Mouse (Mus musculus): ENCODE data around the gene Abr. TPM values are rescaled to one million over a fixed set of nuclear protein-coding genes. Genes with fewer than 3 reads are reported as not detected.

Gene Abr
- polyA plus RNA-seq, 1 experiment = 158 TPM

DNA sequence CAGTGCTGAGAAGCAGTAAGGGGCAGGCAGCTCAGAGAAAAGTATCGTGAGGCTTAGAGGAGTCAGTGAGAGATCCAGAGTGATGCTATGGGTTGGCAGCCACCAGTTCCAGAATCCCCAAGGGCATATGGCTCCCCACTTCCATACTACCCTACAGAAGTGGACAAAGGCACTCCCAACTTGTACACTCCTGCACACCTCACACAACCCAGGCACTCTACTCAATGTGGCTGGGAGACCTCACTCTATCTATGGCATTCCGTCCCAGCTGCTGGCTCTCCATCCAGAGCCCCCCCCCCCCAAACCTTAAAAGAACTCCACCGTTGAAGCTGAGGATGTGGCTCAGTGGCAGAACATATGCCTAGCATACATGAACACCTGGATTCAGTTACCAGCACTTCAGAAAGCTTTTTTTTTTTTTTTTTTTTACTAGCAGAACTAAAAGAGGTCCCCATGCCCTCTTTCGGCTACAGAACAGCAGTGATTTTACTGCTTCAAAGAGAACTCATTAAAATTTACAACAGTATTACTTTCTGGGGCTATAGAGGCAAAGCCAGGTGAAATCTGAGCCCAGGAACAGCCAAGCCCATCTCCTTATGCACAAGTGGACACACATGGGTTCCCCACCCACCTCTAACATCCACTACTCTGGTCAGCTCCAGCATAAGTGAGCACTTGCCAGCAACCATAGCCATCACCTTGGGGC is 96.3 kb downstream of the Abr start:
- Histone ChIP-seq H3K27ac (ENCODE audit: insufficient read depth, low read depth, low read length) (no peak overlapping the region), H3K4me3 (ENCODE audit: insufficient read depth, low read length) (no peak overlapping the region), H3K4me1 (ENCODE audit: control insufficient read depth, insufficient read depth, low read length) (peaks cover 41% of the 10 kb centered on the region)
- no peak for TF ChIP-seq POLR2A (IDR thresholded peaks at IDR 0.05; ENCODE audit: borderline replicate concordance, low read depth, low read length)
- no peak for TF ChIP-seq CTCF (IDR thresholded peaks at IDR 0.05; ENCODE audit: low read depth, low read length)

DNA sequence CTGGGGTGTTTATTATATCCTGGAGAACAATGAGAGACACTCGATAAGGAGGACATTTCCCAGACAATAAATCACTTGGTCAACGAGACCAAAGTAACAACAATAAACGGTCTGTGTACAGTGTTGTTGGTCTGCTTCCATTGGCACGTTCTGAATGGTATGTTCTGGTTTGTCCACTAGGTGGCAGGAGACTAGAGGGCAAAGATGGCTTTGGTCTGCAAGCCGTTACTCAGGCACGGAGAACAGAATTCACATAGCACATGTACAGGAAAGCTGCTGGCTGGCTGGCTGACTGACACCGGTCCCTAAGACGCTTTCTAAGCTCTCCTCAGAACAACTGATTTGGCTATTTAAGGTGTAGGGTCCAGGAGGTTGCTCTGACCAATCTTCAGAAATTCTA is 97.2 kb downstream of the Abr start:
- TF ChIP-seq CTCF (IDR thresholded peaks at IDR 0.05; ENCODE audit: low read depth, low read length) (peak; percentile 48), POLR2A (IDR thresholded peaks at IDR 0.05; ENCODE audit: borderline replicate concordance, low read depth, low read length) (no peak)
- no peak overlapping the region for H3K4me3 ChIP-seq (ENCODE audit: insufficient read depth, low read length)
- H3K27ac ChIP-seq (ENCODE audit: insufficient read depth, low read depth, low read length) = no peak overlapping the region
- H3K4me1 ChIP-seq (ENCODE audit: control insufficient read depth, insufficient read depth, low read length) = peaks cover 32% of the 10 kb centered on the region

DNA sequence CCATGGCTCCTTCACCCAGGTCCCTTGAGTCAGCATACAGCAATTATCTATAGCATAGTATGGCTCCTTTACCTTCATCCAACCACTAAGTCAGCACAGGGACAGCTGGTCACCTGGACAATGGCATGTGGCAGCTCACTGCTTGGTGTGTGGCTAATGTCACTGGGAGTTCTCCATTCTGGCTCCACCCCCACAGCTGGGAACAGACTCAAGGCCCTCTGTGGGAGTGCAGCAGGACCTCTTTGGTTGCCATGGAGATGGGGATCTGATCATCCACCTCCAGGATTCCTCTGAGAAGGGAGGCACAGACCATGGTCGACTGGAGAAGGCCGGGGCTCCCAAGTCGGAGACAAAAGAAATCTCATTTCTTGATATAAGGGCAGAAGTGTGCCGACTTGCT is 98.8 kb downstream of the Abr start:
- peaks cover 19% of the 10 kb centered on the region for H3K4me1 ChIP-seq (ENCODE audit: control insufficient read depth, insufficient read depth, low read length)
- no peak for TF ChIP-seq POLR2A (IDR thresholded peaks at IDR 0.05; ENCODE audit: borderline replicate concordance, low read depth, low read length)
- no peak for TF ChIP-seq CTCF (IDR thresholded peaks at IDR 0.05; ENCODE audit: low read depth, low read length)
- no peak overlapping the region for H3K4me3 ChIP-seq (ENCODE audit: insufficient read depth, low read length)
- H3K27ac ChIP-seq (ENCODE audit: insufficient read depth, low read depth, low read length) = no peak overlapping the region

DNA sequence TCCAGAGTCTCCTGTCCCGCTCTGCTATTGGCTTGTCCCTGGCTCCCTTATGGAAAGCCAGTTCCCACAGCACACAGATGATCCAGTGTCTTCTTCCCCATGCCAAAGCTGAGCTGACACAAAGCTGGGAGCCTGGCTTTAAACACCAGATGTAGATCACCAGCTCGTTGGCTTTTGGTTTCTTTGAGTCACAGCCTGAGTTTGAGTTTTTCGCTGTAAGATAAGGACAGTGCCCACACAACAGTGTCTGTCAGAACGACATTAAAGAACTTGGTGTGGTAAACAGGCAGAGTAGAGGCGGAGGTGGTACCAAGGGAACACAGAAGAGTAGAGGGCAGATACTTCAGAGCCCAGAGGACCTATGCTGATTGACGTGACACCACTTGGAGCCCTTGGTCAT is 101.2 kb downstream of the Abr start:
- Histone ChIP-seq H3K27ac (ENCODE audit: insufficient read depth, low read depth, low read length) (no peak overlapping the region), H3K4me1 (ENCODE audit: control insufficient read depth, insufficient read depth, low read length) (peaks cover 19% of the 10 kb centered on the region), H3K4me3 (ENCODE audit: insufficient read depth, low read length) (no peak overlapping the region)
- TF ChIP-seq CTCF (IDR thresholded peaks at IDR 0.05; ENCODE audit: low read depth, low read length) (no peak), POLR2A (IDR thresholded peaks at IDR 0.05; ENCODE audit: borderline replicate concordance, low read depth, low read length) (no peak)

DNA sequence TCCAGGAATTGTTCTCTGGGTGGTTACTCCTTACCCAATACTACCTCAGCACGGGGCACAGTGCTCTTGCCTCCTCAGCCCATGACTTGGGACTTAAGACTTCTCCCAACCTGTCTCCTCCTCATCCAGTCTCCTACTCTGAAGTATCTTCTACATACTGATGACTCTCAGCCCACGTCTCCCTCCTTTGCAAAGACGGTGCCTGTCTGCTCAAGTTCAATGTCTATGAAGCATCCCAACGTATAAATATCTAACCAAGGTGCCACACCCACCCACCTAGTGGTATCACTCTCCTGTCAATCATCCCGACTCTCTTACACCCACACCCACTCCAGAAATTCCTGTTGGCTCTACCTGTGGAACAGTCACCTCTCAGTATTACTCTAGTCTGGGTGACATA is 103.5 kb downstream of the Abr start:
- TF ChIP-seq CTCF (IDR thresholded peaks at IDR 0.05; ENCODE audit: low read depth, low read length) (no peak), POLR2A (IDR thresholded peaks at IDR 0.05; ENCODE audit: borderline replicate concordance, low read depth, low read length) (no peak)
- peaks cover 8% of the 10 kb centered on the region for H3K4me1 ChIP-seq (ENCODE audit: control insufficient read depth, insufficient read depth, low read length)
- H3K4me3 ChIP-seq (ENCODE audit: insufficient read depth, low read length) = no peak overlapping the region
- H3K27ac ChIP-seq (ENCODE audit: insufficient read depth, low read depth, low read length) = no peak overlapping the region

DNA sequence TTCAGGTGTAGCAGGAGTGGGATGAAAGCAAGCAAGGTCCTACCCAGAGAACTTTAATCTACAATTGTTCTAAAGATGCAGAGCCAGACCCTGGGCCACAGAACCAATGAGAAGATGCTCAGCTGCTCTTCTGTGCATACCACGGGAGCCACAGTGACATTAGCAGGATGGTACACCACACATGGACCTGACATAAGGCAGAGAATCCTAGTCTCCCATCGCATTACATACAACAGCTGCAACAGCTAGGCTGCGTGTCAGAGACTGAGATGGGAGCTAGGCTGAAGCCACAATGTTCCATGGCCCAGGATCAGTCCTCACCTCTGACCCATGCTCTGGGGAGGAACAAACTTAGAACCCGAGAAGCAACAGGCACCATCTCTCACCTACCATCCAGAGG is 104.0 kb downstream of the Abr start:
- Histone ChIP-seq H3K27ac (ENCODE audit: insufficient read depth, low read depth, low read length) (no peak overlapping the region), H3K4me3 (ENCODE audit: insufficient read depth, low read length) (no peak overlapping the region), H3K4me1 (ENCODE audit: control insufficient read depth, insufficient read depth, low read length) (peaks cover 6% of the 10 kb centered on the region)
- no peak for TF ChIP-seq CTCF (IDR thresholded peaks at IDR 0.05; ENCODE audit: low read depth, low read length)
- no peak for TF ChIP-seq POLR2A (IDR thresholded peaks at IDR 0.05; ENCODE audit: borderline replicate concordance, low read depth, low read length)

- Histone ChIP-seq H3K4me3 (ENCODE audit: insufficient read depth, low read length) (no peak overlapping the region), H3K27ac (ENCODE audit: insufficient read depth, low read depth, low read length) (no peak overlapping the region), H3K4me1 (ENCODE audit: control insufficient read depth, insufficient read depth, low read length) (0 out of 2 replicates have a peak, but pooled peaks cover 2% of the 10 kb centered on the region)
- TF ChIP-seq CTCF (IDR thresholded peaks at IDR 0.05; ENCODE audit: low read depth, low read length) = no peak
- TF ChIP-seq POLR2A (IDR thresholded peaks at IDR 0.05; ENCODE audit: borderline replicate concordance, low read depth, low read length) = no peak
These were observed 105.2 kb downstream of the Abr start for GRCm38 (mm10) chr11:76516951-76517350.

DNA sequence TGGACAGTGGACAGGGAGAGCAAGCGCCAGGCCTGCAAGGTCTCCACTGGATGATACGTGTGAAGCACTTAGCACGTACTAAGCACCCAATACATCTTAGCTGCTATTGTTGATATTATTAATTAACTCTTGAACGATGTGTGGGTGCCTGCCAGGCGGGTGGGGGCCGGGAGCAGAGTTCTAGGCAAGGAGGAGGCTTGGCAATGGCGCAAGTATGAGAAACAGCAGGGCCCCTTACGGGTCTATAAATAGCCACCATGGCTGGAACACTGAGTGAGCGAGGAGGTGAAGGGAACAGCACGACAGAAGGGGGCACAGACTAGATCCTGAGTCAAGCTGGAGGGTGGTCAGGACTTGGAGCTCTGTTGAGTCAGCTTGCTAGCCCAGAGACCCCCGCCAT is 107.0 kb downstream of the Abr start:
- no peak overlapping the region for H3K4me3 ChIP-seq (ENCODE audit: insufficient read depth, low read length)
- H3K4me1 ChIP-seq (ENCODE audit: control insufficient read depth, insufficient read depth, low read length) = peaks cover 7% of the 10 kb centered on the region; the same call in 1 of the 2 replicates
- no peak for TF ChIP-seq POLR2A (IDR thresholded peaks at IDR 0.05; ENCODE audit: borderline replicate concordance, low read depth, low read length)
- no peak for TF ChIP-seq CTCF (IDR thresholded peaks at IDR 0.05; ENCODE audit: low read depth, low read length)
- no peak overlapping the region for H3K27ac ChIP-seq (ENCODE audit: insufficient read depth, low read depth, low read length)

DNA sequence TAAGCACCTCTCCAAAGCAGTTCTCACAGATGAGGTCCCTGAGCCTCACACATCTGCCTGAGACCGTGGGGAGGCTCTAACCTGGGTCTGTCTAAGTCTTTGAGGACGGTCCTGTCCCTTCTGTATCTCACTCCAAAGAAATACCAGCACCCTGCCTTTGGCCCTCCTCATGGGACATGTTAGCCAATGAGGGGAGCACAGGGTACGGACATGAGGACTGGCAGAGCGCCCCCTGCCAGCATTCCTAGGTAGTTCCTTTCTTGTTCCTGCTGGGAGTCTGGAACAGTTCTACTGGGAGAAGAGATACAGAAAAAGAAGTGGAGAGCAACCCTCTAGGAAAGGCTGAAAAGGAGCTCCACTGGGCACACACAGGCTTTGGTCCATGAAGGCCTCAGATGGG is 111.1 kb downstream of the Abr start:
- H3K4me1 ChIP-seq (ENCODE audit: control insufficient read depth, insufficient read depth, low read length) = peaks cover 7% of the 10 kb centered on the region; the same call in 1 of the 2 replicates
- H3K27ac ChIP-seq (ENCODE audit: insufficient read depth, low read depth, low read length) = no peak overlapping the region
- no peak overlapping the region for H3K4me3 ChIP-seq (ENCODE audit: insufficient read depth, low read length)
- TF ChIP-seq CTCF (IDR thresholded peaks at IDR 0.05; ENCODE audit: low read depth, low read length) (peak; percentile 62), POLR2A (IDR thresholded peaks at IDR 0.05; ENCODE audit: borderline replicate concordance, low read depth, low read length) (no peak)

DNA sequence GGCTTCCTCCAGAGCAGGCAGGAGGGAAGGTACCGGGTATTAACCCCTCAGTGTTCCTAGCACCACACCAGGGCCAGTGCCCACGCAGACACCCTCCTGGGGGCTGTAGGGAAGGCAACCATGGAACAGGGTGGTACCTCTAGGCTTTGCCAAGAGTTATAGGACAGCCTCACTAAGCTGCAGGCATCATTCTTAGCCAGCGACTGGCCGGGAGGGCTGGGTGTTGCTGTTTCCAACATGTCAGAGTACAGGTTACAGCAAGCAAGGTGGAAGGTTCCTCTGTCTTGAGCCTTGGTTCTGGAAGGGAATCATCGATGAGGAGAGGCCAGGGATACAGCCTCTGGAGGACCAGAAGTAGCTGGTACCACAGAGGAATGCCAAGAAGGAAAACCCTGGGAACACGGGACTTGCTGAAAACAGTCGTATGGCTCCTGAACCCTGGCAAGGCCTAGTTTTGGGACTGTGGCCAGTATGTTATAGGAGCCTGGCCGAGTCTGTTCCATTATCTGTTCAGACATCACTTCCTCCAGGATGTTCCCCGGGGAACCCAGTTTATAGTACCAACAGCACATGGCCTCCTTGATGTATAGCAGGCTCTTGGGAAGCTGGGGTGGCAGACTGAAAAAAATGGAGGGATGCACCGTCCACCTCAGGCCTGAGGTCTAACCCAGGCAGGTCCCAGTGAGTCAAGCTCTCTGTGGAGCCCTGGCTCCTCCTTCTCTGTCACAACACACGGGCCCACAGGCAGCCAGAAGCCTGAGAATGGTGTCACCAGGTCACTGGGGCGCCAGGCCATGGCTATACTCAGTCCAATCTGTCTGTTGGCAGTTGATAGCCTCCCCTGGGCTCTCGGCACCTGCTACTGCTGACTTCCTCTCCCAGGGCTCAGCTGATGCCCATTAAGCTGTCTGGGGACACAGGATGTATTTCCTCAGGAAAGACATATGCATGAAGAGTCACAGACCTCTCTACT is 112.1 kb downstream of the Abr start:
- TF ChIP-seq CTCF (IDR thresholded peaks at IDR 0.05; ENCODE audit: low read depth, low read length) (no peak), POLR2A (IDR thresholded peaks at IDR 0.05; ENCODE audit: borderline replicate concordance, low read depth, low read length) (no peak)
- H3K27ac ChIP-seq (ENCODE audit: insufficient read depth, low read depth, low read length) = no peak overlapping the region
- H3K4me3 ChIP-seq (ENCODE audit: insufficient read depth, low read length) = no peak overlapping the region
- H3K4me1 ChIP-seq (ENCODE audit: control insufficient read depth, insufficient read depth, low read length) = peaks cover 14% of the 10 kb centered on the region

Data from bone marrow macrophage, adult 2 months (primary cell).